10 mouse cellular contexts compared by ENCODE assay signal in the genomic region with DNA sequence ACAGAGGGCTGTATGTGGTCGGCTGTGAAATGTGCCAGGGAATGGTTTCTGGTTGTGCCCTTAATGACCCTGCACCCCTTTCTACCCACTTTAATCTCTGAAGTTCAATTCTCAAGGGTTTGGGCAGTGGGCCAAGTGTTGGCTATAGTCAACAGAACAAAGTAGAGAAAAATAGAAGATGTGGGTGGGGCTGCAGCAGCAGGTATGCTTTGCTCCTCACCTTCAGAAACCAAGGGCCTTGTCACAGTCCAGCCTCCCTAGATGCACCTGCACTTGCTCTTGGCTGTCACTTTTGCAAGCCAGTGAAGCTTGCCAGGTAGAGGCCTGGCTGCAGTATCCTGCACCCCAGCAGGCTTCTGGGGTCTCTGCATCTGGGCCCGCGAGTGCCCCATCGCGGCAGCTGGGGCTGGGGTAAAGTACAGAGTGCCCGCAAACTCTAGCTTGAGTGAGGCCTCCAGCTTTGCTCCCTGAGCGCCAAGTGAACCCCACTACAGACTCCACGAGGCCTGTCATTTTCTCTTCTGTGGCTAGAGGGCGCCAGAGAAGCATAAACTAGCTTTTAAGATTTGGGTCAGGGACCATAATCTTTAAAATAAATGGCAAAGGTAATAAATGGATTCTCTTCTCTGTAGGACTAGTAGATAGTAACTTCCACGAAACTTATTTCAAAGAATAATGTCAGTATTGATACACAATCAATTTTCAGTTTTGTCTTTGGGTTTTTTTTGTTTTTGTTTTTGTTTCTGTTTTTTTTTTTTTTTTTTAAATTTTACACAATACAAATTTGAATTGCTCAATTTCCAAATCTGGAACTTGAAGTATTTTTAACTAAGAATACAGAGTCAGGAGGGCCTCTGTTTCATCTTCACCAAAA. TPM values are rescaled to one million over a fixed set of nuclear protein-coding genes. Genes with fewer than 3 reads are reported as not detected.
DNase-seq lines count a peak whose midpoint lies in the region; ATAC-seq lines count a peak whose summit lies in the region.
"Had no signal": no experiment of that assay in that cellular context is flagged by ENCODE, and none has a peak within 500 bp of the region (broad histone marks: within the 10 kb centered on the region; RNA-seq: fewer than 3 reads in every experiment).

No protein-coding gene starts in this region.

- no peaks in the 10 kb centered on the region for H3K9me3 ChIP-seq in midbrain, embryonic 11.5 days (ENCODE audit: control insufficient read depth, low read length)
- H3K9me3 ChIP-seq in midbrain, embryonic 13.5 days: no peaks in the 10 kb centered on the region
- H3K9me3 ChIP-seq in hindbrain, embryonic 14.5 days (ENCODE audit: control insufficient read depth, low read length): no peaks in the 10 kb centered on the region
- no peaks in the 10 kb centered on the region for H3K9me3 ChIP-seq in midbrain, embryonic 14.5 days (ENCODE audit: control insufficient read depth, low read length)
- H3K9me3 ChIP-seq in stomach, embryonic 15.5 days: no peaks in the 10 kb centered on the region
- H3K9me3 ChIP-seq: embryonic facial prominence, embryonic 12.5 days had no signal

- no peak overlapping the region for H3K4me3 ChIP-seq in midbrain, embryonic 11.5 days (ENCODE audit: low read depth, low read length)
- H3K4me3 ChIP-seq in midbrain, embryonic 13.5 days (replicated peaks): no peak overlapping the region
- H3K4me3 ChIP-seq in hindbrain, embryonic 14.5 days (replicated peaks; ENCODE audit: low read length): no peak overlapping the region
- H3K4me3 ChIP-seq in midbrain, embryonic 14.5 days (replicated peaks; ENCODE audit: low read depth, low read length): no peak overlapping the region
- H3K4me3 ChIP-seq in stomach, embryonic 15.5 days (replicated peaks): no peak overlapping the region
- H3K4me3 ChIP-seq: embryonic facial prominence, embryonic 12.5 days had no signal

- H3K4me2 ChIP-seq in midbrain, embryonic 11.5 days: no peak overlapping the region
- H3K4me2 ChIP-seq in midbrain, embryonic 13.5 days (replicated peaks): no peak overlapping the region
- no peak overlapping the region for H3K4me2 ChIP-seq in hindbrain, embryonic 14.5 days (replicated peaks)
- H3K4me2 ChIP-seq in midbrain, embryonic 14.5 days (ENCODE audit: low read length): no peak overlapping the region
- peak overlapping the region; percentile 33; the same call in 1 of the 2 replicates for H3K4me2 ChIP-seq in stomach, embryonic 15.5 days
- H3K4me2 ChIP-seq: embryonic facial prominence, embryonic 12.5 days had no signal

- H3K27ac ChIP-seq in midbrain, embryonic 11.5 days (ENCODE audit: low read depth, low read length): no peak overlapping the region
- no peak overlapping the region for H3K27ac ChIP-seq in midbrain, embryonic 13.5 days
- no peak overlapping the region for H3K27ac ChIP-seq in hindbrain, embryonic 14.5 days
- no peak overlapping the region for H3K27ac ChIP-seq in midbrain, embryonic 14.5 days (replicated peaks; ENCODE audit: low read depth, low read length)
- H3K27ac ChIP-seq in stomach, embryonic 15.5 days: 0 out of 2 replicates have a peak overlapping the region, but pooled peaks have one; percentile 59
- H3K27ac ChIP-seq: embryonic facial prominence, embryonic 12.5 days had no signal

- ATAC-seq in midbrain, embryonic 11.5 days (ENCODE audit: low FRiP score): no peak
- ATAC-seq in midbrain, embryonic 13.5 days: no peak
- no peak for ATAC-seq in hindbrain, embryonic 14.5 days (ENCODE audit: low FRiP score)
- ATAC-seq in midbrain, embryonic 14.5 days (ENCODE audit: low FRiP score, low TSS enrichment): no peak
- no peak for ATAC-seq in stomach, embryonic 15.5 days (ENCODE audit: insufficient read depth, low FRiP score, low read depth)

- H3K36me3 ChIP-seq in midbrain, embryonic 11.5 days (ENCODE audit: control insufficient read depth, insufficient read depth, low read length): no peaks in the 10 kb centered on the region
- no peaks in the 10 kb centered on the region for H3K36me3 ChIP-seq in midbrain, embryonic 13.5 days
- no peaks in the 10 kb centered on the region for H3K36me3 ChIP-seq in hindbrain, embryonic 14.5 days (replicated peaks; ENCODE audit: control insufficient read depth, insufficient read depth)
- H3K36me3 ChIP-seq in midbrain, embryonic 14.5 days (ENCODE audit: control insufficient read depth, insufficient read depth, low read length): no peaks in the 10 kb centered on the region
- H3K36me3 ChIP-seq in stomach, embryonic 15.5 days: no peaks in the 10 kb centered on the region
- H3K36me3 ChIP-seq: embryonic facial prominence, embryonic 12.5 days had no signal

- intact Hi-C loops in left cerebral cortex, postnatal 14 days (cut with DNase I): loop anchor here (5.0 kb wide), 1 partner anchor 472 kb away; no protein-coding TSS in a partner anchor

- no peak overlapping the region for H3K9ac ChIP-seq in midbrain, embryonic 11.5 days (ENCODE audit: low read length)
- no peak overlapping the region for H3K9ac ChIP-seq in midbrain, embryonic 13.5 days (replicated peaks)
- no peak overlapping the region for H3K9ac ChIP-seq in hindbrain, embryonic 14.5 days
- H3K9ac ChIP-seq in midbrain, embryonic 14.5 days (replicated peaks; ENCODE audit: low read length): no peak overlapping the region
- H3K9ac ChIP-seq in stomach, embryonic 15.5 days: no peak overlapping the region
- H3K9ac ChIP-seq: embryonic facial prominence, embryonic 12.5 days had no signal

- H3K27me3 ChIP-seq in midbrain, embryonic 11.5 days (ENCODE audit: control insufficient read depth, insufficient read depth, low read length): no peaks in the 10 kb centered on the region
- no peaks in the 10 kb centered on the region for H3K27me3 ChIP-seq in midbrain, embryonic 13.5 days
- H3K27me3 ChIP-seq in hindbrain, embryonic 14.5 days (ENCODE audit: control insufficient read depth, insufficient read depth, low read length): no peaks in the 10 kb centered on the region
- no peaks in the 10 kb centered on the region for H3K27me3 ChIP-seq in midbrain, embryonic 14.5 days (ENCODE audit: control insufficient read depth, insufficient read depth, low read length)
- no peaks in the 10 kb centered on the region for H3K27me3 ChIP-seq in stomach, embryonic 15.5 days (replicated peaks)
- H3K27me3 ChIP-seq: embryonic facial prominence, embryonic 12.5 days had no signal

- H3K4me1 ChIP-seq in midbrain, embryonic 11.5 days (ENCODE audit: control insufficient read depth, insufficient read depth, low read length): peaks cover 3% of the 10 kb centered on the region; the same call in 1 of the 2 replicates
- H3K4me1 ChIP-seq in midbrain, embryonic 13.5 days (replicated peaks): peaks cover 6% of the 10 kb centered on the region
- H3K4me1 ChIP-seq in hindbrain, embryonic 14.5 days (replicated peaks; ENCODE audit: control insufficient read depth, insufficient read depth, low read length): peaks cover 1% of the 10 kb centered on the region; the same call in 1 of the 2 replicates
- H3K4me1 ChIP-seq in midbrain, embryonic 14.5 days (ENCODE audit: control insufficient read depth, insufficient read depth, low read length): 0 out of 2 replicates have a peak, but pooled peaks cover 4% of the 10 kb centered on the region
- H3K4me1 ChIP-seq in stomach, embryonic 15.5 days: peaks cover 5% of the 10 kb centered on the region; the same call in 1 of the 2 replicates

- DNase-seq in midbrain, embryonic 11.5 days (ENCODE audit: low spot score, missing footprints): peak; percentile 97
- DNase-seq in c-Kit-negative CD71-positive TER-119-positive erythroid progenitor cells, embryonic 14.5 days (ENCODE audit: low read depth, low spot score): peak; percentile 66
- peak; percentile 66 for DNase-seq in forelimb bud, embryonic 11.5 days (ENCODE audit: low read depth, low spot score)
- DNase-seq in hindbrain, embryonic 14.5 days (ENCODE audit: low spot score): peak; percentile 87
- peak; percentile 69 to 86 for DNase-seq in left cerebral cortex, postnatal 14 days (ENCODE audit: low spot score in 2 of 2)
- DNase-seq in midbrain, embryonic 14.5 days: peak; percentile 88

- 13% methylated on average over 10 of the region's 10 CpGs for WGBS in midbrain, embryonic 11.5 days
- 11% methylated on average over 10 of the region's 10 CpGs for WGBS in midbrain, embryonic 13.5 days
- WGBS in hindbrain, embryonic 14.5 days: 12% methylated on average over 10 of the region's 10 CpGs
- 13% methylated on average over 10 of the region's 10 CpGs for WGBS in midbrain, embryonic 14.5 days
- WGBS in stomach, embryonic 15.5 days: 12% methylated on average over 10 of the region's 10 CpGs

RNA-seq across cellular contexts. Expression of gene Cln5, which starts 4.5 kb away (rescaled TPM):
- polyA plus RNA-seq in midbrain, embryonic 11.5 days (2014; fragmentation: Nextera tagmentation; extraction: Ambion mirVana): 27.1 and 30.4 TPM in 2 replicates
- polyA plus RNA-seq in midbrain, embryonic 13.5 days (2015; fragmentation: Nextera tagmentation; extraction: Ambion mirVana): 12.9 and 13.8 TPM in 2 replicates
- 14.7 and 17.0 TPM in 2 replicates for polyA plus RNA-seq in hindbrain, embryonic 14.5 days (2014; fragmentation: Nextera tagmentation; extraction: Ambion mirVana)
- total RNA-seq in left cerebral cortex, postnatal 14 days (2021): 1 to 10 TPM; 6.3 to 7.4 TPM
- 9.0 and 13.3 TPM in 2 replicates for polyA plus RNA-seq in midbrain, embryonic 14.5 days (2014; fragmentation: Nextera tagmentation; extraction: Ambion mirVana)
- 29.2 and 31.8 TPM in 2 replicates for polyA plus RNA-seq in stomach, embryonic 15.5 days (2015; fragmentation: Nextera tagmentation; extraction: Ambion mirVana)

RNA-seq across cellular contexts. Expression of gene Acod1, which starts 18.8 kb away (rescaled TPM):
- polyA plus RNA-seq in midbrain, embryonic 11.5 days (2014; fragmentation: Nextera tagmentation; extraction: Ambion mirVana): not detected in 2 replicates
- not detected in 2 replicates for polyA plus RNA-seq in midbrain, embryonic 13.5 days (2015; fragmentation: Nextera tagmentation; extraction: Ambion mirVana)
- not detected in 2 replicates for polyA plus RNA-seq in hindbrain, embryonic 14.5 days (2014; fragmentation: Nextera tagmentation; extraction: Ambion mirVana)
- not detected for total RNA-seq in left cerebral cortex, postnatal 14 days (2021)
- 0.24 TPM in 1 of 2 replicates, not detected in the other for polyA plus RNA-seq in midbrain, embryonic 14.5 days (2014; fragmentation: Nextera tagmentation; extraction: Ambion mirVana)
- polyA plus RNA-seq in stomach, embryonic 15.5 days (2015; fragmentation: Nextera tagmentation; extraction: Ambion mirVana): 0.05 TPM in 1 of 2 replicates, not detected in the other
- polyA plus RNA-seq: embryonic facial prominence, embryonic 12.5 days; neural tube, embryonic 14.5 days had no signal

RNA-seq across cellular contexts. Expression of gene Fbxl3, which starts 33.8 kb away (rescaled TPM):
- 26.5 and 27.3 TPM in 2 replicates for polyA plus RNA-seq in midbrain, embryonic 11.5 days (2014; fragmentation: Nextera tagmentation; extraction: Ambion mirVana)
- polyA plus RNA-seq in midbrain, embryonic 13.5 days (2015; fragmentation: Nextera tagmentation; extraction: Ambion mirVana): 21.7 and 23.8 TPM in 2 replicates
- polyA plus RNA-seq in hindbrain, embryonic 14.5 days (2014; fragmentation: Nextera tagmentation; extraction: Ambion mirVana): 34.5 and 36.2 TPM in 2 replicates
- 10 to 100 TPM; 72.2 to 74.1 TPM for total RNA-seq in left cerebral cortex, postnatal 14 days (2021)
- 30.4 and 36.2 TPM in 2 replicates for polyA plus RNA-seq in midbrain, embryonic 14.5 days (2014; fragmentation: Nextera tagmentation; extraction: Ambion mirVana)
- 22.5 and 24.2 TPM in 2 replicates for polyA plus RNA-seq in stomach, embryonic 15.5 days (2015; fragmentation: Nextera tagmentation; extraction: Ambion mirVana)
